Mouse (Mus musculus) testis, adult 2 months (tissue): ENCODE measurements around the gene Hoxc13.

Experiments used
- CTCF ChIP-seq: fragments of 200-500 bp; IDR thresholded peaks from 2 replicates; pipeline ENCODE4 v1.5.1; 2012; ENCODE audit warnings: low read depth, mild to moderate bottlenecking, inconsistent platforms, low read length, moderate library complexity; ENCODE audit not compliant: control insufficient read depth, insufficient read depth, insufficient replicate concordance
- POLR2A ChIP-seq: fragments of 200-500 bp; IDR thresholded peaks from 2 replicates; pipeline ENCODE4 v1.6.1; 2012; ENCODE audit warnings: low read depth, mild to moderate bottlenecking, inconsistent platforms, low read length, moderate library complexity; ENCODE audit not compliant: control insufficient read depth

GRCm38 (mm10) chr15:102939256-102940155, 18.6 kb downstream of the Hoxc13 start:
- TF ChIP-seq CTCF (no peak), POLR2A (no peak)
